Mouse (Mus musculus) ES-Bruce4 (cell line): ENCODE measurements around the gene Mad2l2.

ENCODE experiments used
- EP300 ChIP-seq: IDR thresholded peaks from 2 replicates; pipeline ENCODE4 v1.6.1; 2011; ENCODE audit warnings: low read depth, low read length; ENCODE audit not compliant: insufficient read depth
- POLR2A ChIP-seq: IDR thresholded peaks from one replicate; pipeline ENCODE4 v1.8.1; 2011; ENCODE audit warnings: low read length; ENCODE audit not compliant: insufficient read depth

DNA sequence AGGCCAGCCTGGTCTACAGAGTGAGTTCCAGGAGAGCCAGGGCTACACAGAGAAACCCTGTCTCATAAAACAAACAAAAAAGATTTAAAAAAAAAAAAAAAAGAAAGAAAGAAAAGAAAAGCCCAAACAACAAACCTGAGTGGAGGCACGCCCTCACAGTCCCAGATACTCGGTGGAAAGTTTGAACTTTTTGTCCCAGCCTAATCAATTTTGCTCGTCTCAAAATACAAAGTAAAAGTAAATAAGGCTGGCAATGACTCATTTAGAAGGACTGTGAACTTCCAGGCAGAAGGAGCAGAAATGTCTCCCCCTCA lies 20.7 kb downstream of the Mad2l2 start:
- TF ChIP-seq POLR2A (no peak), EP300 (no peak)
